In genomic region chr17:31906441-31906840, GRCm38 (mm10) we compare ENCODE assay signal across 9 mouse cellular contexts. TPM values are rescaled to one million over a fixed set of nuclear protein-coding genes. Genes with fewer than 3 reads are reported as not detected.
A peak's percentile ranks its signal among the peaks of the same experiment; 100 is the strongest.
DNase-seq lines count a peak whose midpoint lies in the region; ATAC-seq and TF ChIP-seq lines count a peak whose summit lies in the region.
"Had no signal": no experiment of that assay in that cellular context is flagged by ENCODE, and none has a peak within 500 bp of the region (broad histone marks: within the 10 kb centered on the region; RNA-seq: fewer than 3 reads in every experiment).

No protein-coding gene starts in this region.

- no peak for ATAC-seq in kidney, embryonic 15.5 days (replicated peaks; ENCODE audit: low FRiP score)
- no peak for ATAC-seq in midbrain, embryonic 16.5 days
- no peak for ATAC-seq in midbrain, postnatal 0 days (ENCODE audit: low FRiP score)
- no peak for ATAC-seq in liver, postnatal 0 days
- ATAC-seq: Patski had no signal

- no peak for TF ChIP-seq EP300 in liver, postnatal 0 days (IDR thresholded peaks at IDR 0.05; ENCODE audit: low read depth)

- H3K9me3 ChIP-seq in kidney, embryonic 15.5 days (replicated peaks) = no peaks in the 10 kb centered on the region
- no peaks in the 10 kb centered on the region for H3K9me3 ChIP-seq in midbrain, embryonic 16.5 days (replicated peaks; ENCODE audit: control insufficient read depth, low read length, poor library complexity, severe bottlenecking)
- H3K9me3 ChIP-seq in midbrain, postnatal 0 days (ENCODE audit: low read length) = no peaks in the 10 kb centered on the region
- no peaks in the 10 kb centered on the region for H3K9me3 ChIP-seq in liver, postnatal 0 days (ENCODE audit: low read length)

- peak; percentile 12 for DNase-seq in gastrocnemius, postnatal 25 days
- no peak for DNase-seq in gastrocnemius, adult 8-10 months (ENCODE audit: low spot score in 2 of 2)
- DNase-seq in kidney, adult 11 months = no peak
- DNase-seq in midbrain, postnatal 0 days (ENCODE audit: low spot score) = no peak
- DNase-seq in liver, postnatal 0 days = no peak
- DNase-seq in Muller cell, postnatal 12 days (ENCODE audit: inconsistent ontology term) = no peak

- no peak overlapping the region for H3K4me3 ChIP-seq in kidney, embryonic 15.5 days (replicated peaks)
- no peak overlapping the region for H3K4me3 ChIP-seq in midbrain, embryonic 16.5 days (ENCODE audit: low read depth, low read length)
- H3K4me3 ChIP-seq in midbrain, postnatal 0 days (ENCODE audit: low read depth, low read length) = no peak overlapping the region
- no peak overlapping the region for H3K4me3 ChIP-seq in liver, postnatal 0 days (ENCODE audit: low read depth, low read length)

- 86% methylated on average over 3 of the region's 3 CpGs for WGBS in kidney, embryonic 15.5 days
- WGBS in midbrain, embryonic 16.5 days = 93% methylated on average over 3 of the region's 3 CpGs
- 94% methylated on average over 3 of the region's 3 CpGs for WGBS in midbrain, postnatal 0 days
- WGBS in liver, postnatal 0 days (ENCODE audit: insufficient replicate concordance) = 89% methylated on average over 3 of the region's 3 CpGs

- H3K27ac ChIP-seq in kidney, embryonic 15.5 days = peak overlapping the region; percentile 84
- 0 out of 2 replicates have a peak overlapping the region, but pooled peaks have one; percentile 47 for H3K27ac ChIP-seq in midbrain, embryonic 16.5 days (ENCODE audit: low read length)
- no peak overlapping the region for H3K27ac ChIP-seq in midbrain, postnatal 0 days (ENCODE audit: low read depth, low read length)
- H3K27ac ChIP-seq in liver, postnatal 0 days (ENCODE audit: low read depth) = peak overlapping the region; percentile 85

- no peak for TF ChIP-seq CTCF in midbrain, postnatal 0 days (IDR thresholded peaks at IDR 0.05)
- TF ChIP-seq CTCF in liver, postnatal 0 days (IDR thresholded peaks at IDR 0.05; ENCODE audit: low read depth) = no peak

- H3K9ac ChIP-seq in kidney, embryonic 15.5 days = no peak overlapping the region
- no peak overlapping the region for H3K9ac ChIP-seq in midbrain, embryonic 16.5 days (ENCODE audit: low read depth, low read length)
- H3K9ac ChIP-seq in midbrain, postnatal 0 days (replicated peaks; ENCODE audit: low read length, poor library complexity, severe bottlenecking) = no peak overlapping the region
- no peak overlapping the region for H3K9ac ChIP-seq in liver, postnatal 0 days (replicated peaks)

- H3K4me1 ChIP-seq in kidney, embryonic 15.5 days = peaks cover 17% of the 10 kb centered on the region; the same call in 1 of the 2 replicates
- no peaks in the 10 kb centered on the region for H3K4me1 ChIP-seq in midbrain, embryonic 16.5 days (ENCODE audit: control insufficient read depth, insufficient read depth, low read length)
- no peaks in the 10 kb centered on the region for H3K4me1 ChIP-seq in midbrain, postnatal 0 days (ENCODE audit: insufficient read depth, low read length)
- peaks cover 24% of the 10 kb centered on the region for H3K4me1 ChIP-seq in liver, postnatal 0 days (ENCODE audit: insufficient read depth)

- H3K36me3 ChIP-seq in kidney, embryonic 15.5 days = no peaks in the 10 kb centered on the region
- no peaks in the 10 kb centered on the region for H3K36me3 ChIP-seq in midbrain, embryonic 16.5 days (ENCODE audit: control insufficient read depth, insufficient read depth, low read length)
- H3K36me3 ChIP-seq in midbrain, postnatal 0 days (ENCODE audit: insufficient read depth, low read length) = no peaks in the 10 kb centered on the region
- H3K36me3 ChIP-seq in liver, postnatal 0 days (replicated peaks; ENCODE audit: insufficient read depth, low read length) = no peaks in the 10 kb centered on the region

- H3K4me2 ChIP-seq in kidney, embryonic 15.5 days = no peak overlapping the region
- H3K4me2 ChIP-seq in midbrain, embryonic 16.5 days (ENCODE audit: low read length) = no peak overlapping the region
- no peak overlapping the region for H3K4me2 ChIP-seq in midbrain, postnatal 0 days (ENCODE audit: low read depth, low read length, poor library complexity, severe bottlenecking)
- H3K4me2 ChIP-seq in liver, postnatal 0 days (ENCODE audit: low read depth, low read length) = no peak overlapping the region

- no peaks in the 10 kb centered on the region for H3K27me3 ChIP-seq in kidney, embryonic 15.5 days
- no peaks in the 10 kb centered on the region for H3K27me3 ChIP-seq in midbrain, embryonic 16.5 days (ENCODE audit: control insufficient read depth, insufficient read depth, low read depth, low read length)
- H3K27me3 ChIP-seq in midbrain, postnatal 0 days (ENCODE audit: insufficient read depth, low read length) = no peaks in the 10 kb centered on the region
- H3K27me3 ChIP-seq in liver, postnatal 0 days (ENCODE audit: insufficient read depth, low read length) = no peaks in the 10 kb centered on the region
- H3K27me3 ChIP-seq: Patski had no signal

RNA-seq across cellular contexts. Expression of gene Sik1, which starts 50.8 kb away (rescaled TPM):
- total RNA-seq in gastrocnemius, postnatal 25 days (2021) = 10 to 100 TPM; 17.2 to 19.6 TPM
- 10 to 100 TPM in 2 of 4 experiments, 1 to 10 TPM in 2; 7.8 to 22.8 (median 13.9) TPM for total RNA-seq in gastrocnemius, adult 8-10 months (2022)
- polyA plus RNA-seq in kidney, embryonic 15.5 days (2015; fragmentation: Nextera tagmentation; extraction: Ambion mirVana) = 17.5 and 18.5 TPM in 2 replicates
- 16.7 and 20.9 TPM in 2 replicates for polyA plus RNA-seq in midbrain, embryonic 16.5 days (2015; fragmentation: Nextera tagmentation; extraction: Ambion mirVana)
- total RNA-seq in midbrain, postnatal 0 days (2014; rRNA removed) = 48.5 and 54.2 TPM in 2 replicates
- 17.6 and 22.3 TPM in 2 replicates for polyA plus RNA-seq in midbrain, postnatal 0 days (2015; fragmentation: Nextera tagmentation; extraction: Ambion mirVana)
- polyA plus RNA-seq in liver, postnatal 0 days (2015; fragmentation: Nextera tagmentation; extraction: Ambion mirVana) = 7.8 and 8.1 TPM in 2 replicates
